Mouse (Mus musculus) embryonic facial prominence, embryonic 13.5 days (tissue): ENCODE data around the gene Tceal9. TPM values are rescaled to one million over a fixed set of nuclear protein-coding genes. Genes with fewer than 3 reads are reported as not detected.
A peak's percentile ranks its signal among the peaks of the same experiment; 100 is the strongest.
"Not testable (repeated sequence)": the region's sequence is repeated elsewhere in the genome, so short reads cannot be mapped to it uniquely, and the experiment has no call there.

Source experiments
- ATAC-seq: fragments of 200-750 bp; cut with Nextera tagmentation; 2 replicates; pipeline ENCODE4 v1.8.0; 2017; ENCODE audit warnings: low read depth; ENCODE audit not compliant: insufficient number of reproducible peaks, insufficient read depth, low FRiP score, low TSS enrichment
- H3K27ac ChIP-seq: fragments of 300-500 bp; sonication (generic); 2 replicates; pipeline ENCODE4 v1.5.1; 2015; ENCODE audit warnings: moderate library complexity, mild to moderate bottlenecking, inconsistent platforms
- H3K27me3 ChIP-seq: fragments of 300-500 bp; sonication (generic); 2 replicates; pipeline ENCODE4 v1.6.1; 2015; ENCODE audit warnings: mild to moderate bottlenecking, inconsistent platforms
- H3K36me3 ChIP-seq: fragments of 300-500 bp; sonication (generic); 2 replicates; pipeline ENCODE4 v1.6.1; 2015; ENCODE audit warnings: mild to moderate bottlenecking, inconsistent platforms
- H3K4me1 ChIP-seq: fragments of 300-500 bp; sonication (generic); 2 replicates; pipeline ENCODE4 v1.6.1; 2015; ENCODE audit warnings: inconsistent platforms
- H3K4me2 ChIP-seq: fragments of 300-500 bp; sonication (generic); 2 replicates; pipeline ENCODE4 v1.6.1; 2015; ENCODE audit warnings: moderate library complexity, mild to moderate bottlenecking, inconsistent platforms
- H3K4me3 ChIP-seq: fragments of 300-500 bp; sonication (generic); 2 replicates; pipeline ENCODE4 v1.5.1; 2015; ENCODE audit warnings: mild to moderate bottlenecking, inconsistent platforms
- H3K9ac ChIP-seq: fragments of 300-500 bp; sonication (generic); 2 replicates; pipeline ENCODE4 v1.6.1; 2015; ENCODE audit warnings: mild to moderate bottlenecking, inconsistent platforms
- H3K9me3 ChIP-seq: fragments of 300-500 bp; sonication (generic); 2 replicates; pipeline ENCODE4 v1.6.1; 2016; ENCODE audit warnings: inconsistent platforms
- WGBS: fragments of 180-500 bp; shearing (Covaris S2); methylation state at CpG from one replicate; pipeline ENCODE4 v1.1.7; 2015; ENCODE audit warnings: mixed read lengths; 5-methylcytosine and 5-hydroxymethylcytosine counted together
- polyA plus RNA-seq: library from polyadenylated mRNA; unstranded; fragments of >200 nt; fragmentation: Nextera tagmentation; extraction: Ambion mirVana; gene quantifications from 2 replicates; pipeline ENCODE4 v1.2.1, GENCODE M21; 2015

Gene Tceal9
- polyA plus RNA-seq, result 688 and 793 TPM in 2 replicates

GRCm38 (mm10) chrX:136244574-136245229 is at the start of gene Tceal9:
Tceal9 (plus strand) TSS chrX:136245079.
- Histone ChIP-seq H3K27me3 (no peaks in the 10 kb centered on the region; the same call in 1 of the 2 replicates), H3K4me1 (no peaks in the 10 kb centered on the region), H3K4me3 (peak within 1 kb of the TSS; percentile 57), H3K9me3 (no peaks in the 10 kb centered on the region), H3K27ac (peak within 1 kb of the TSS; percentile 87), H3K4me2 (peak within 1 kb of the TSS; percentile 56), H3K9ac (peak within 1 kb of the TSS; percentile 78), H3K36me3 (no peaks in the 10 kb centered on the region)
- WGBS, result 19% methylated on average over 20 of the region's 20 CpGs
- peak; percentile 88 for ATAC-seq

DNA sequence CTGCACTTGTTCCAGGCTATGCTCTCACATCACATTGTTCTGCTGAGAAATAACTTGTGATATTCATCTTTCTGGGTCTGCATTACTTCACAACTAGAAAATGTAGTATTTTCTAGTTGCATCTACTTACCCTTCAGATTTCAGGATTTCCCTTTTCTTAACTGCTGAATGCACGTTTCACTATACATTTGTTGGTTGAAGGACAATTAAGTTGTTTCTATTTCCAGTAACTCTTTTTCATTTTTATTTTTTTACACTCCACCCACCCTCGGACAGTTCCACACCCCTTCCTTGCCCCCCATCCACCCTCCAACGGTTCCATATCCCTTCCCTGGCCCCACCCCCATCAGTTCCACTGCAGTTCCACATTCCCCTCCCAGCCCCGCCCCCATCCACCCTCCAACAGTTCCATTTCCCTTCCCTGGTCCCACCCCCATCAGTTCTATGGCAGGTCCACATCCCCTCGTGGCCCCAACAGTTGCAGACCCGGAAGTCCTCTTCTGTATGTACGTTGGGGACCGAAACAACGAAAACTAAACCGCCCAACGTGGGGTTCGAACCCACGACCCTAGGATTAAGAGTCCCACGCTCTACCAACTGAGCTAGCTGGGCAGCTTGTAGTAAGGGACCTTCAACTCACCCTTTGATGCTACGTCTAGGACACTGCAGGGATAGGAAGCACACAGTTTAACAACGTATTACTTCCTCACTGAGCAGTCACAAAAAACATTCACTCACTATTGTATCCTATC is 49.5 kb upstream of the Tceal9 start:
- H3K9me3 ChIP-seq, result no peaks in the 10 kb centered on the region
- WGBS, result 84% methylated on average over 16 of the region's 16 CpGs
- ATAC-seq, result no peak

DNA sequence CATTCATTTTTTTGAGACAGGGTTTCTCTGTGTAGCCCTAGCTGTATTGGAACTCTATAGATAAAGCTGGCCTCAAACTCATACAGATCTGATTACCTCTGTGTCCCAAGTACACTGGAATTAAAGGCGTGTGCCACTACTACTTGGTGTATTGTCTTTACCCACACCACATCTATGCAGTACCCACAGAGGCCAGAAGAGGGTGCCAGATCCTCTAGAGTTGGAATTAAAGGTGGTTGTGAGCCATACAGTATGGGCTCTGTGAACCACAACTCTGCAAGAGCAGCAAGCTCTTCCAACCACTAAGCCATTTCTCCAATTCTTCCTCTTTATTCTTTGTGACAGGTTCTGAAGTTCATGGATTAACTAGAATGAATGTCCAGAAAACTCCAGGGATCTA is 48.0 kb upstream of the Tceal9 start:
- no peak overlapping the region for H3K4me2 ChIP-seq
- no peak overlapping the region for H3K4me3 ChIP-seq
- ATAC-seq, result no peak
- H3K27ac ChIP-seq, result no peak overlapping the region
- no peaks in the 10 kb centered on the region for H3K36me3 ChIP-seq
- no peak overlapping the region for H3K9ac ChIP-seq
- no peaks in the 10 kb centered on the region for H3K4me1 ChIP-seq
- peaks cover 9% of the 10 kb centered on the region for H3K27me3 ChIP-seq
- no peaks in the 10 kb centered on the region for H3K9me3 ChIP-seq
- WGBS, result 52% methylated on average over 1 of the region's 1 CpGs

More for the DNA sequence above, 49.5 kb upstream of the Tceal9 start:
- Histone ChIP-seq H3K9ac (no peak overlapping the region), H3K27me3 (peaks cover 1% of the 10 kb centered on the region), H3K4me3 (no peak overlapping the region), H3K4me1 (no peaks in the 10 kb centered on the region), H3K36me3 (no peaks in the 10 kb centered on the region), H3K27ac (no peak overlapping the region), H3K4me2 (no peak overlapping the region)

DNA sequence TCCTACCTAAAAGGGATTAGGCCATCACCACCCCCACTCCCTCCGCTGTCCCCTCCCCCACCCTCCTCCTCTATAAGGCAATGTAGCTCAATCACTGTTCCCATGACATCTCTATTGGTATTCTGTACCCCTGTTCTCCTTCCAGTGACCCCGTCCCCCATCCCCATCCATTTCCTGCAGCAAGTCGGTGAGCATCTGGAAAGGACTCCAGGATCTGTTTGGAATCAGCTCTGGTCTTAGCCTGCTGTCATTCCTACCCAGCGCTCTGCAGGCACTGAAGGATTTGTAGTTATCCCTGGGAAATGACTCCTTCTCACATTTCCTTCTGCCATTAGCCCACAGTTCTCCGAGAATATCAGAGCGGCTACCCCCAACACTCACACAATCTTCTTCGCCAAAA is 41.6 kb upstream of the Tceal9 start:
- Histone ChIP-seq H3K4me1 (no peaks in the 10 kb centered on the region), H3K9ac (peak overlapping the region; percentile 61; the same call in 1 of the 2 replicates), H3K4me2 (peak overlapping the region; percentile 59), H3K27ac (no peak overlapping the region), H3K27me3 (peaks cover 17% of the 10 kb centered on the region), H3K36me3 (no peaks in the 10 kb centered on the region), H3K9me3 (no peaks in the 10 kb centered on the region), H3K4me3 (peak overlapping the region; percentile 48)
- ATAC-seq, result no peak
- 15% methylated on average over 7 of the region's 7 CpGs for WGBS

DNA sequence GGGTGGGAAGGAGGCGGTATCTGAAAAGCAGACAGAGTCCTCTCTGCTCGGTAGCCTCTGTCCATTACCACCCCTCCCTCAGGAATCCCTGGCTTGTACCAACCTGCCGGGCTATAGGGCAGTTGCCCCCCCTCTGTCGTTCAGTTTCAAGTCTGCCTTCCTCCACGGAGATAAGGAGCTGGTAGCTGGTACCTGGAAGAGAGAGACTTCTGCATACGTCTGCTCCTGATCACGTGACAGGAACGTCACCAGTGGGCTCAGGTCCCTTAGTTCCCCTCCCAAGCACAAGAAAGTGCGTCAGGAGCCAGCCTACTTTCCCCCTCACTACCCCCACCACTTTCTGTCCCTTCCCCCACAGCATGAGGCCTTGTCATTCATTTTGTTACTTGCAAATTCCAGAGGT is 41.2 kb upstream of the Tceal9 start, which contains the start of gene Tceal5:
Gene Tceal5, minus strand, starts transcription at position 213 of the 403 bp plus-strand sequence.
- peak within 1 kb of the TSS; percentile 61; the same call in 1 of the 2 replicates for H3K9ac ChIP-seq
- H3K4me1 ChIP-seq, result no peaks in the 10 kb centered on the region
- peak within 1 kb of the TSS; percentile 48 for H3K4me3 ChIP-seq
- H3K36me3 ChIP-seq, result no peaks in the 10 kb centered on the region
- H3K9me3 ChIP-seq, result no peaks in the 10 kb centered on the region
- peak within 1 kb of the TSS; percentile 59 for H3K4me2 ChIP-seq
- H3K27me3 ChIP-seq, result peaks cover 17% of the 10 kb centered on the region
- 0 out of 2 replicates have a peak, but pooled peaks have one; percentile 20 for ATAC-seq
- H3K27ac ChIP-seq, result no peak within 1 kb of the TSS
- 26% methylated on average over 9 of the region's 9 CpGs for WGBS

GRCm38 (mm10) chrX:136204406-136204805 is 40.5 kb upstream of the Tceal9 start:
- Histone ChIP-seq H3K4me3 (no peak overlapping the region), H3K9me3 (no peaks in the 10 kb centered on the region), H3K4me1 (no peaks in the 10 kb centered on the region), H3K27ac (no peak overlapping the region), H3K36me3 (no peaks in the 10 kb centered on the region), H3K9ac (no peak overlapping the region), H3K4me2 (no peak overlapping the region), H3K27me3 (peaks cover 17% of the 10 kb centered on the region)
- no peak for ATAC-seq
- 76% methylated on average over 6 of the region's 6 CpGs for WGBS

- Histone ChIP-seq H3K4me3 (no peak overlapping the region), H3K4me1 (no peaks in the 10 kb centered on the region), H3K9me3 (no peaks in the 10 kb centered on the region), H3K4me2 (no peak overlapping the region), H3K27me3 (peaks cover 8% of the 10 kb centered on the region; the same call in 1 of the 2 replicates), H3K27ac (no peak overlapping the region), H3K36me3 (no peaks in the 10 kb centered on the region), H3K9ac (no peak overlapping the region)
- WGBS, result 69% methylated on average over 2 of the region's 2 CpGs
- ATAC-seq, result no peak
Observed at GRCm38 (mm10) chrX:136213396-136213795, 31.5 kb upstream of the Tceal9 start.

GRCm38 (mm10) chrX:136214729-136215677 is 29.9 kb upstream of the Tceal9 start, which contains the start of the genes Tceal7 and Bex1:
Tceal7 (plus strand) TSS chrX:136214779.
Bex1 (minus strand) TSS chrX:136215513.
- H3K27ac ChIP-seq, H3K4me1 ChIP-seq, H3K36me3 ChIP-seq, H3K27me3 ChIP-seq, H3K9me3 ChIP-seq, H3K9ac ChIP-seq: not testable (repeated sequence)
- ATAC-seq, result peak; percentile 78
- Histone ChIP-seq H3K4me3 (peak within 1 kb of the TSS; percentile 42), H3K4me2 (peak within 1 kb of the TSS; percentile 55)
- WGBS, result 31% methylated on average over 5 of the region's 67 CpGs

- WGBS, result 58% methylated on average over 1 of the region's 1 CpGs
- Histone ChIP-seq H3K9ac (no peak overlapping the region), H3K4me1 (no peaks in the 10 kb centered on the region), H3K36me3 (no peaks in the 10 kb centered on the region), H3K4me3 (no peak overlapping the region), H3K27me3 (peaks cover 14% of the 10 kb centered on the region), H3K27ac (no peak overlapping the region), H3K9me3 (no peaks in the 10 kb centered on the region), H3K4me2 (no peak overlapping the region)
- no peak for ATAC-seq
Observed at GRCm38 (mm10) chrX:136216303-136216702, 28.6 kb upstream of the Tceal9 start.

DNA sequence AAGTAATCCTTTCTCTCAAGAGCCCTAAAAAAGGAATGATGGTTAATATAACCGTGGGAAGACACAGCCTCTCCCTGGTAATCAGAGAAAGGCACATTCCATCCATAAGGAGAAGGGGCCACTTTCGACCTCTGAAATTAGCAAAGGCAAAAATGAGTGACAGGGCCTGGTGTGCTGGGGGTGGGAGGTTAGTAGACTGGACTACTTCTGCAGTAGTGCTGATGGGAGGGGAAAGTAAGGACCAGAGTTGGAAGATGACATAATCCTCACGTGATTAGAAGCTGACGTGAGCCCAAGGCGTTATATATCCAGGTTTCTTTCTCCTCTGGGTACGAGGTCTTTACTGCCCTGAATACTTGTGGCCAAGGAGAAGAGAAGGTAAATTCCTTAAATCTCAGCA is 21.2 kb upstream of the Tceal9 start:
- H3K4me3 ChIP-seq, result no peak overlapping the region
- no peaks in the 10 kb centered on the region for H3K36me3 ChIP-seq
- H3K4me1 ChIP-seq, result no peaks in the 10 kb centered on the region
- peaks cover 23% of the 10 kb centered on the region for H3K27me3 ChIP-seq
- H3K9me3 ChIP-seq, result no peaks in the 10 kb centered on the region
- no peak for ATAC-seq
- H3K9ac ChIP-seq, result no peak overlapping the region
- no peak overlapping the region for H3K27ac ChIP-seq
- no peak overlapping the region for H3K4me2 ChIP-seq
- 71% methylated on average over 6 of the region's 6 CpGs for WGBS

DNA sequence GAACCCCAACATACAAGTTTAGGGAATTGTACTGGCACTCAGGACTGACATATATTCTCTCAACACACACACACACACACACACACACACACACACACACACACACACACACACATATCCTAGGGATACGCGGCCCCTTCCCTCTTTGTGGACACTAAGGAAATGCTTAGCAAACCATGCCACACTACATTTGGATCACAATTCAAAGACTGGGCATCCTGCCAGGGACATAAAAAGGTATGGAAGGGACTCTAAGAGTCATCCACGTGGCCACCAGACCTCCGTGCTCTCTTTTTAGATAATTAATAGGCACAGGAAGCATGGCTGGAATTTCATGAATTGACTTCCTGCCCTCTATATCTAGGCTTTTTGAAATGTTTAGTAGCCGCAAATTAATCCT is 17.1 kb upstream of the Tceal9 start:
- 66% methylated on average over 5 of the region's 5 CpGs for WGBS
- Histone ChIP-seq H3K4me3 (no peak overlapping the region), H3K4me2 (no peak overlapping the region), H3K9ac (no peak overlapping the region), H3K27me3 (peaks cover 15% of the 10 kb centered on the region; the same call in 1 of the 2 replicates), H3K4me1 (no peaks in the 10 kb centered on the region), H3K9me3 (no peaks in the 10 kb centered on the region), H3K36me3 (no peaks in the 10 kb centered on the region), H3K27ac (no peak overlapping the region)
- no peak for ATAC-seq
